Mouse (Mus musculus) midbrain, embryonic 14.5 days (tissue): ENCODE data around the gene Nab1. TPM values are rescaled to one million over a fixed set of nuclear protein-coding genes. Genes with fewer than 3 reads are reported as not detected.

Experiments
- ATAC-seq: fragments of 200-750 bp; cut with Nextera tagmentation; 2 replicates; pipeline ENCODE4 v1.8.0; 2017; ENCODE audit warnings: moderate number of reproducible peaks, moderate library complexity; ENCODE audit not compliant: low FRiP score, low TSS enrichment
- DNase-seq: peaks from one replicate; pipeline ENCODE4 v3.0.0-alpha.2; 2015
- H3K27ac ChIP-seq: fragments of 300-500 bp; sonication (generic); replicated peaks from 2 replicates; pipeline ENCODE4 v1.5.1; 2014; ENCODE audit warnings: mild to moderate bottlenecking, low read depth, low read length, moderate library complexity
- H3K27me3 ChIP-seq: fragments of 300-500 bp; sonication (generic); 2 replicates; pipeline ENCODE4 v1.6.1; 2014; ENCODE audit warnings: low read length, control low read depth, mixed read lengths; ENCODE audit not compliant: control insufficient read depth, insufficient read depth
- H3K36me3 ChIP-seq: fragments of 300-500 bp; sonication (generic); 2 replicates; pipeline ENCODE4 v1.6.1; 2014; ENCODE audit warnings: low read length, control low read depth; ENCODE audit not compliant: control insufficient read depth, insufficient read depth
- H3K4me1 ChIP-seq: fragments of 300-500 bp; sonication (generic); 2 replicates; pipeline ENCODE4 v1.6.1; 2014; ENCODE audit warnings: mild to moderate bottlenecking, antibody characterized with exemption, low read length, control low read depth; ENCODE audit not compliant: control insufficient read depth, insufficient read depth
- H3K4me2 ChIP-seq: fragments of 300-500 bp; sonication (generic); 2 replicates; pipeline ENCODE4 v1.6.1; 2014; ENCODE audit warnings: mild to moderate bottlenecking, low read length, moderate library complexity
- H3K4me3 ChIP-seq: fragments of 300-500 bp; sonication (generic); replicated peaks from 2 replicates; pipeline ENCODE4 v1.5.1; 2014; ENCODE audit warnings: low read depth, low read length
- H3K9ac ChIP-seq: fragments of 300-500 bp; sonication (generic); replicated peaks from 2 replicates; pipeline ENCODE4 v1.6.1; 2014; ENCODE audit warnings: mild to moderate bottlenecking, low read length, moderate library complexity
- H3K9me3 ChIP-seq: fragments of 300-500 bp; sonication (generic); 2 replicates; pipeline ENCODE4 v1.6.1; 2016; ENCODE audit warnings: low read length, control low read depth, mixed read lengths; ENCODE audit not compliant: control insufficient read depth
- WGBS: fragments of 180-500 bp; shearing (Covaris S2); extraction: QIAGEN DNeasy Blood & Tissue Kit; methylation state at CpG from one replicate; pipeline ENCODE4 v1.1.7; 2014; 5-methylcytosine and 5-hydroxymethylcytosine counted together
- polyA plus RNA-seq: library from polyadenylated mRNA; unstranded; fragments of >200 nt; fragmentation: Nextera tagmentation; extraction: Ambion mirVana; gene quantifications from 2 replicates; pipeline ENCODE4 v1.2.1, GENCODE M21; 2014

The Nab1 gene
- polyA plus RNA-seq, 1 experiment from 2014 or later, result 6.0 TPM

GRCm38 (mm10) chr1:52465830-52466229 lies 34.6 kb downstream of the Nab1 start:
- H3K27me3 ChIP-seq, result no peaks in the 10 kb centered on the region
- no peak overlapping the region for H3K9ac ChIP-seq
- H3K4me3 ChIP-seq, result no peak overlapping the region
- no peak for DNase-seq
- H3K27ac ChIP-seq, result no peak overlapping the region
- H3K4me1 ChIP-seq, result peaks cover 5% of the 10 kb centered on the region; the same call in 1 of the 2 replicates
- no peak overlapping the region for H3K4me2 ChIP-seq
- ATAC-seq, result no peak
- 91% methylated on average over 3 of the region's 3 CpGs for WGBS
- no peaks in the 10 kb centered on the region for H3K9me3 ChIP-seq
- H3K36me3 ChIP-seq, result no peaks in the 10 kb centered on the region

GRCm38 (mm10) chr1:52465264-52465663 lies 35.2 kb downstream of the Nab1 start:
- Histone ChIP-seq H3K4me1 (no peaks in the 10 kb centered on the region), H3K9me3 (no peaks in the 10 kb centered on the region), H3K4me2 (no peak overlapping the region), H3K9ac (no peak overlapping the region), H3K4me3 (no peak overlapping the region), H3K27me3 (no peaks in the 10 kb centered on the region), H3K36me3 (no peaks in the 10 kb centered on the region), H3K27ac (no peak overlapping the region)
- 78% methylated on average over 3 of the region's 3 CpGs for WGBS
- ATAC-seq (no peak), DNase-seq (no peak)

DNA sequence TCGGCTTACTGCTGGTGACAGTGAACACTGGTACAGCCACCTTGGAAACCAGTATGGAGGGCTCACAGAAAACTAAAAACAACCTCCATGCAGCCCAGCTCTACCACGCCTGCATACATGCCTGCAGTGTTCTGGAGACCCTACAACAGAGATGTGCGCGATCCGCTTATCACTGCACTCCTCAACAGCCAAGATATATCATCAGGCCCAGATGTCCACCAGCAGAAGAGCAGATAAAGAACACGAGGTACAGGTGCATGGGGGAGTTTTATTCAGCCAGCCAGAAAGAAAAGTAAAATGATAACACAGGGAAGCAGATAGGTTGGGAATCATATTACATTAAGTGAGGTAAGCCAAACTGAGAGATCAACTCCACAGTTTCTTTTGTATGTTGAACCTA lies 37.2 kb downstream of the Nab1 start:
- no peaks in the 10 kb centered on the region for H3K9me3 ChIP-seq
- no peak overlapping the region for H3K27ac ChIP-seq
- no peak overlapping the region for H3K4me3 ChIP-seq
- H3K4me2 ChIP-seq, result no peak overlapping the region
- ATAC-seq, result no peak
- DNase-seq, result no peak
- no peaks in the 10 kb centered on the region for H3K27me3 ChIP-seq
- no peak overlapping the region for H3K9ac ChIP-seq
- WGBS, result 87% methylated on average over 6 of the region's 6 CpGs
- no peaks in the 10 kb centered on the region for H3K36me3 ChIP-seq
- H3K4me1 ChIP-seq, result no peaks in the 10 kb centered on the region

GRCm38 (mm10) chr1:52456571-52456970 lies 43.9 kb downstream of the Nab1 start:
- no peak for ATAC-seq
- H3K27me3 ChIP-seq, result no peaks in the 10 kb centered on the region
- no peak overlapping the region for H3K27ac ChIP-seq
- peak; percentile 32 for DNase-seq
- no peaks in the 10 kb centered on the region for H3K36me3 ChIP-seq
- H3K4me2 ChIP-seq, result no peak overlapping the region
- H3K4me3 ChIP-seq, result no peak overlapping the region
- no peaks in the 10 kb centered on the region for H3K9me3 ChIP-seq
- 43% methylated on average over 7 of the region's 7 CpGs for WGBS
- no peaks in the 10 kb centered on the region for H3K4me1 ChIP-seq
- no peak overlapping the region for H3K9ac ChIP-seq

- DNase-seq (no peak), ATAC-seq (no peak)
- no peaks in the 10 kb centered on the region for H3K9me3 ChIP-seq
- whole genome bisulfite sequencing, result 90% methylated on average over 3 of the region's 3 CpGs
- H3K36me3 ChIP-seq, result no peaks in the 10 kb centered on the region
- no peak overlapping the region for H3K4me2 ChIP-seq
- H3K27ac ChIP-seq, result no peak overlapping the region
- H3K4me1 ChIP-seq, result no peaks in the 10 kb centered on the region
- H3K9ac ChIP-seq, result no peak overlapping the region
- no peak overlapping the region for H3K4me3 ChIP-seq
- H3K27me3 ChIP-seq, result no peaks in the 10 kb centered on the region
Measured at GRCm38 (mm10) chr1:52454509-52455001, 45.9 kb downstream of the Nab1 start.

GRCm38 (mm10) chr1:52451360-52451759 lies 49.1 kb downstream of the Nab1 start:
- Histone ChIP-seq H3K4me3 (no peak overlapping the region), H3K9me3 (no peaks in the 10 kb centered on the region), H3K4me1 (no peaks in the 10 kb centered on the region), H3K9ac (no peak overlapping the region), H3K36me3 (no peaks in the 10 kb centered on the region), H3K27me3 (no peaks in the 10 kb centered on the region), H3K4me2 (no peak overlapping the region), H3K27ac (no peak overlapping the region)
- ATAC-seq, result no peak
- DNase-seq, result no peak
- WGBS, result 62% methylated on average over 1 of the region's 1 CpGs

- Histone ChIP-seq H3K4me3 (no peak overlapping the region), H3K9me3 (no peaks in the 10 kb centered on the region), H3K4me2 (no peak overlapping the region), H3K36me3 (no peaks in the 10 kb centered on the region), H3K4me1 (no peaks in the 10 kb centered on the region), H3K27ac (no peak overlapping the region), H3K27me3 (no peaks in the 10 kb centered on the region), H3K9ac (no peak overlapping the region)
- 70% methylated on average over 6 of the region's 6 CpGs for WGBS
- DNase-seq, result no peak
- no peak for ATAC-seq
Measured at GRCm38 (mm10) chr1:52435856-52436255, 64.6 kb downstream of the Nab1 start.

DNA sequence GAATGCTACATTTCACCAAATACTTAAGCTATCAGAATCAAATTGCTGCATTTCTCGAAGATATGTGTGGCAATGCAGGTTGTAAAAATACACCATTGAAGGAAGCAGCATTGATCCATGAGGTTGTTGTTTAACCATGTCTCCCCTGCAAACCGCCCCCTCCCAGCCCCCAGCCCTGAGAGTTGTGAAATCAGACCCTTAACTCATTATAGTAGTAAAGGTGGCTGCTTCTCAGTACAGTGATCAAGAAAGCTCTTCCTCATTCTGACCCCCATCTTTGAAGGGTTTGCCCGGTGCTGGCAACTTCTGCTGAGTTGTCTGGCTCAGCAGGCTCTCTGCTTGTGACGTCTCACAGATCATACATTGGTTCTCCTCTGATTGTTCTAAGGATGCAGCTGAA lies 66.4 kb downstream of the Nab1 start:
- H3K4me3 ChIP-seq, result no peak overlapping the region
- 85% methylated on average over 4 of the region's 4 CpGs for WGBS
- H3K9me3 ChIP-seq, result no peaks in the 10 kb centered on the region
- H3K27ac ChIP-seq, result no peak overlapping the region
- no peak overlapping the region for H3K4me2 ChIP-seq
- H3K4me1 ChIP-seq, result no peaks in the 10 kb centered on the region
- DNase-seq (no peak), ATAC-seq (no peak)
- no peak overlapping the region for H3K9ac ChIP-seq
- no peaks in the 10 kb centered on the region for H3K27me3 ChIP-seq
- no peaks in the 10 kb centered on the region for H3K36me3 ChIP-seq

DNA sequence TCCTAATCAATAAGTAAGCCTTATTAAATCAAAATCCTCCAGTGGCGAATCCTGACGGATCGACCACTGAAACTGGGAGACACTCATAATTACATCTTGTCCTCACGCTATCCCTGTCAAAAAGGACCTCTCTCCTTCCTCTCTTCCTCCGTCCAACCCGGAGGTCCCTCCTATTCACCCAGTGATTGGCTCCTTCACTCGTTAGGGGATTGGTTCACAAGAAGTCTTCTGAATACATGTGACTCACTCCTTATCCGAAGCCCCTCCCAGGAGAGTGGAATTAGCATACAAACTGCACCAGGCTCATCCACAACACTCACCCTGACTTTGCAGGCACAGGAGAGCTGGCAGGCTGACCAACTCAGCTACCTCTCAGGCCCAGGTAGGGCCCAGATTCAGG lies 68.7 kb downstream of the Nab1 start:
- no peak overlapping the region for H3K4me3 ChIP-seq
- H3K9me3 ChIP-seq, result no peaks in the 10 kb centered on the region
- H3K27ac ChIP-seq, result no peak overlapping the region
- H3K27me3 ChIP-seq, result no peaks in the 10 kb centered on the region
- ATAC-seq, result peak; percentile 41; the same call in 1 of the 2 replicates
- no peaks in the 10 kb centered on the region for H3K4me1 ChIP-seq
- H3K36me3 ChIP-seq, result no peaks in the 10 kb centered on the region
- 79% methylated on average over 8 of the region's 8 CpGs for WGBS
- no peak overlapping the region for H3K9ac ChIP-seq
- H3K4me2 ChIP-seq, result no peak overlapping the region
- no peak for DNase-seq
